Mouse (Mus musculus): Measurements from ENCODE around the gene 4930590J08Rik.

DNA sequence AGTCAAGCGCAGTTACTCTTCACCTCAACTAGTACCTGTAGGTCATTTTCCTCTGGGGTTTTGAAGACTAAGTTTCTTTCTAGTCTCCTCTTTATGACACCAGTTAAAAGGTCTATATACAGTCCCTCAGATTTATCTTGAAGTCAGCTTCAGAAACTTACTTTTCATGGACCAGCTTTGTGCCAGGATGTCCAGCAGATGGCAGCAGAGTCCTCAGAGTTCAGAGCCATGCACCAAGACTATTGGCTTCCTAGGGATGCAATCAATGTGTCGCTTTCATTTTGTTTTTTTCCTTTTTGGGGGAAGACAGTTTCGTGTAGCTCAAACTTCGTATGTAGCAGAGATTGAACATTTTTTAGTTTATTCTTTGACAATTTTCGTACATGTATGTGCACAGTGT lies 1.1 kb upstream of the 4930590J08Rik start:
- TF ChIP-seq POLR2A (IDR thresholded peaks at IDR 0.05; ENCODE audit: extremely low read depth, insufficient read depth, low read length) (no peak), CTCF (IDR thresholded peaks at IDR 0.05; ENCODE audit: low read depth, low read length) (peak; percentile 74)
